Mouse (Mus musculus): ENCODE measurements around the gene Col6a6. TPM values are rescaled to one million over a fixed set of nuclear protein-coding genes. Genes with fewer than 3 reads are reported as not detected.
A peak's percentile ranks its signal among the peaks of the same experiment; 100 is the strongest.

Col6a6 gene
- polyA plus RNA-seq, 1 experiment from 2014 or later, result 1.3 TPM

DNA sequence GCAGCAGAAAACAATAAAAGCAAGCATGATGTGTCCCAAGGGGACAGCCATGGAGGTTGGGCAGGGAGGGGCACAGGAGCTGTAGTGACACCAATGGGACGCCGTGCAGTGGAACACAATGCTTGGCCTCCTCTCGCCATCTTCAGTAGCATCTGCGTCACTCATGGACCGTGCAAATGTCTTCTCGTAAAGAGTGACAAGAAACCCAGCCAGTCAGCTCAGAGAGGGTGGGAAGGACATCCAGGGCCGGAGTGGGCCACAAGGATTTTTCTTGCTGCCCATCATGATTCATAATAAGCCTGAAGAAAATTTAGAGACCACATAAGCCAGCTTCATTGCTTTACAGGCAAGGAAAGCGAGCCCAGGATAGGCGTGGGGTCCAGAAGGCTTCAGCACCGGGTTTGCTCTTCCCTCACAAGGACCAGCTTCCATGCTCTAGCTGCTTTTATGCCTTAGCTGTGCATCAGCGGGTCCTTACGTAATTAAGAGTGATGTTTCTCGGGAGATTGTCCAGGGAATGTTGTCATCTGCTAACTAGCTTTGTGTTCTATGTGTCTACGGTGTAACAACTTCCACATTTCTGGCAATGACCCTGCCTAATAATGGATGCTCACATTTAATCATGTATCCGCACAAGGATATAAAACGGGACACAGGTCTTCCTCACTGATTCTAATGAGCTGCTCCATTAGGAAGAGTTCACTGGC, 123.6 kb downstream of the Col6a6 start:
- Histone ChIP-seq H3K4me1 (replicated peaks; ENCODE audit: control insufficient read depth, insufficient read depth, low read length) (peaks cover 4% of the 10 kb centered on the region; the same call in 1 of the 2 replicates), H3K36me3 (ENCODE audit: control insufficient read depth, insufficient read depth, low read length) (no peaks in the 10 kb centered on the region), H3K4me3 (ENCODE audit: low read length) (no peak overlapping the region), H3K27me3 (ENCODE audit: control insufficient read depth, insufficient read depth, low read depth, low read length) (no peaks in the 10 kb centered on the region), H3K4me2 (ENCODE audit: low read depth, low read length) (no peak overlapping the region), H3K9ac (ENCODE audit: low read length) (no peak overlapping the region), H3K9me3 (ENCODE audit: control insufficient read depth, low read length) (no peaks in the 10 kb centered on the region), H3K27ac (ENCODE audit: low read length) (no peak overlapping the region)
- ATAC-seq (ENCODE audit: low read depth), result no peak
- 82% methylated on average over 16 of the region's 16 CpGs for WGBS

DNA sequence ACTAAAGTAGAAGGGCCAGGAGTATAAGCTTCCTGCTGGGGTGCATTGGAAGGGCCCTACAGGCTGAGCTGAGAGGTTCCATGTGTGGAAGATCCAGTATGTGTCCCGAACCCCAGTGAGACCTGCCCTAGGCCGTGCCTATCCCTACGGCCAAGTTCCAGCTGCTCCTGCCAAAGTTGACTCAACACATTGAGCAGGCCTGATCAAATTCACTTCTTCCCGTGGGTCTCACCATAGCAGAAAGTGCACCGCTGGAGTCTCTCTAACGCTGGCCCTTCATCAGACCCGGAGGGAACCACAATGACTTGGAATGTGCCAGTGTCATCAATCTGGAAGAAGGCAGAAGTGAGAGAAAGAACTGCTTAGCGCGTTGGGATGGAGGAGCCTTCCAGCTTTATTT, 126.0 kb downstream of the Col6a6 start:
- Histone ChIP-seq H3K9ac (ENCODE audit: low read length) (no peak overlapping the region), H3K4me1 (replicated peaks; ENCODE audit: control insufficient read depth, insufficient read depth, low read length) (peaks cover 19% of the 10 kb centered on the region), H3K27me3 (ENCODE audit: control insufficient read depth, insufficient read depth, low read depth, low read length) (no peaks in the 10 kb centered on the region), H3K36me3 (ENCODE audit: control insufficient read depth, insufficient read depth, low read length) (no peaks in the 10 kb centered on the region), H3K9me3 (ENCODE audit: control insufficient read depth, low read length) (no peaks in the 10 kb centered on the region), H3K27ac (ENCODE audit: low read length) (no peak overlapping the region), H3K4me3 (ENCODE audit: low read length) (no peak overlapping the region), H3K4me2 (ENCODE audit: low read depth, low read length) (no peak overlapping the region)
- peak; percentile 26 for ATAC-seq (ENCODE audit: low read depth)
- WGBS, result 47% methylated on average over 9 of the region's 9 CpGs

DNA sequence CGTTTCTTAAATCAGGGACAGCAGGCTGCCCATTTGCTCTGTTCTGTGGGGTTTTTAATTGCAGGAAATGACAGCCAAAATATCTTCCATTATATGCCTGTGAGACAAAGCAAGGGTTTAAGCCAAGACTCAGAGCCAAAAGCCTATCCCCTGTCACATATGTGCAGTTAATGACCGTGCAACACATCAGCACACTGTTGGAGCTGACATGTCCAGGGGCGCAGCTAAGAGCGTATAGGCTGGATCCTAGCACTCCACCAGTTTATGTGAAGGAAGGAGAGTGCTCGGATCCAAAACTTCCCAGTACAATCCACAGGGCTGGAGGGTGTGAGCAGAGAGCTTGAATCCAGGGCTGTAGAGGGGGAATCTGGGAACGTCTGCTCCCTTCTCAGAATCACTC, 127.3 kb downstream of the Col6a6 start:
- Histone ChIP-seq H3K4me1 (replicated peaks; ENCODE audit: control insufficient read depth, insufficient read depth, low read length) (peaks cover 21% of the 10 kb centered on the region), H3K27ac (ENCODE audit: low read length) (no peak overlapping the region), H3K4me3 (ENCODE audit: low read length) (no peak overlapping the region), H3K36me3 (ENCODE audit: control insufficient read depth, insufficient read depth, low read length) (no peaks in the 10 kb centered on the region), H3K9ac (ENCODE audit: low read length) (no peak overlapping the region), H3K9me3 (ENCODE audit: control insufficient read depth, low read length) (no peaks in the 10 kb centered on the region), H3K27me3 (ENCODE audit: control insufficient read depth, insufficient read depth, low read depth, low read length) (no peaks in the 10 kb centered on the region), H3K4me2 (ENCODE audit: low read depth, low read length) (no peak overlapping the region)
- ATAC-seq (ENCODE audit: low read depth), result 0 out of 2 replicates have a peak, but pooled peaks have one; percentile 23
- WGBS, result 67% methylated on average over 6 of the region's 6 CpGs

DNA sequence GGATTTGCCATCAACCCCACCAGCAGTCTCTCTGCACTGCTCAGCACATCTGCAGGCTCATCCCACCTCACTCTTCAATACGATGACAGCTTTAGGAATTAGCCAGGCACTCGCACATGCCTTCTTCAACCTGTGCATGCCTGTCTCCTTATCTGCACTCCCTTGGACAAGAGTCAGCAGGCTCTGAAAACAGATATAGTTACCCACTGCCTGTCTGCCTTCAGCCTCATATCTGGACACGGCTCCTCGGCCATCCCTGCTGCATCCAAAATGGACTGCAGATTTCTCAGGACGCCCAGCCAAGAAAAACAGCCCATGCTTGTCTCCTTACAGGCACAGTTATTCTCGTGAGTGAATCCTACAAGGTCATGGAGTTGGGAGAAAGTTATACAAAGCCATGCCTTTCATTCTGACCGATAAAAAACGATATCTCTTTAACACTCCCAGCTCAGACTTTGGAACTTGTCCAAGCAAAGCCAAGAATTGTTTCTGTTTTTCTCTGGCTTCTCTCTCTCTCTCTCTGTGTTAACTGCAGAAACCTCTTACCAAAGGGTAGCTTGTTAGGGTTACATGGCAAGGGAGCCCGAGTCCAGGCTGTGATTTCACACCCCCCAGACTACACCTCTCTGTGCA, 130.1 kb downstream of the Col6a6 start:
- no peak overlapping the region for H3K9ac ChIP-seq (ENCODE audit: low read length)
- H3K9me3 ChIP-seq (ENCODE audit: control insufficient read depth, low read length), result no peaks in the 10 kb centered on the region
- peak; percentile 78 for ATAC-seq (ENCODE audit: low read depth)
- H3K4me2 ChIP-seq (ENCODE audit: low read depth, low read length), result no peak overlapping the region
- no peaks in the 10 kb centered on the region for H3K36me3 ChIP-seq (ENCODE audit: control insufficient read depth, insufficient read depth, low read length)
- H3K27me3 ChIP-seq (ENCODE audit: control insufficient read depth, insufficient read depth, low read depth, low read length), result no peaks in the 10 kb centered on the region
- peaks cover 21% of the 10 kb centered on the region for H3K4me1 ChIP-seq (replicated peaks; ENCODE audit: control insufficient read depth, insufficient read depth, low read length)
- 36% methylated on average over 9 of the region's 9 CpGs for WGBS
- H3K27ac ChIP-seq (ENCODE audit: low read length), result peak overlapping the region; percentile 13; the same call in 1 of the 2 replicates
- no peak overlapping the region for H3K4me3 ChIP-seq (ENCODE audit: low read length)

DNA sequence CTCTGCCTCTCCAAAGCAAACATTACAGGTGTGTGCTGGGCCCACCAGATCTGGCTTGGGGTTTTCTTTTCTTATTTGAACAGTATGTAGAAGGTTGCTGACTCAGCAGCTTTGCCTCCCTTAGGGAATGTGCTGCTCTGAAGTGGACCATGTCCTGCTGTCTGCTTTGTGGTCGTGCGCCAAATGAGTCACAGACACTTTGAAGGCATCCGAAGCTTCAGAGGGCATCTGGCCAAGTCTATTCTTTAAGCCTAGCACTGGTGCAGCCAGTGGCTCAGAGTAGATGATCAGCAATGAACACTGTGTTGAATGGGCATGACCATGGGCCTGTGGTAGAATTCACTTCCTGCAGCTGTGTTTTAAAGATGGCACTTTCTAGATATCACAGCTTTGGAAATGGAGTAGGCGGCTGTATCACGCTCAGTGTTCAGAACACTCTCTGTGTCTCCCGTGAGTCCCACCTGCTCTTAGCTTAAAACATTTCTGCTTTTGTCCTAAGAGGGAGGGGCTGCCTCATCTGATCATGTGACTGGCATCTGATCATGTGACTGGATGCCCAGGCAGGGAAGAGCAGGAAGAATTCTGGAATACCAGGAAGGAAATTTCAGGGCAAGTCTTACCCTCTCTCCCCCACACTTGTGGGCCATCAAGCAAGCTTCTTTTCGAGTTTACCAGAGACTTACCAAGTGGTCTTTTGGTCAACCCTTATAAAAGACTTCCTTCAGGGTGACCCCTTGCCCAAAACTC, 131.0 kb downstream of the Col6a6 start:
- H3K4me2 ChIP-seq (ENCODE audit: low read depth, low read length), result no peak overlapping the region
- peak; percentile 15; the same call in 1 of the 2 replicates for ATAC-seq (ENCODE audit: low read depth)

DNA sequence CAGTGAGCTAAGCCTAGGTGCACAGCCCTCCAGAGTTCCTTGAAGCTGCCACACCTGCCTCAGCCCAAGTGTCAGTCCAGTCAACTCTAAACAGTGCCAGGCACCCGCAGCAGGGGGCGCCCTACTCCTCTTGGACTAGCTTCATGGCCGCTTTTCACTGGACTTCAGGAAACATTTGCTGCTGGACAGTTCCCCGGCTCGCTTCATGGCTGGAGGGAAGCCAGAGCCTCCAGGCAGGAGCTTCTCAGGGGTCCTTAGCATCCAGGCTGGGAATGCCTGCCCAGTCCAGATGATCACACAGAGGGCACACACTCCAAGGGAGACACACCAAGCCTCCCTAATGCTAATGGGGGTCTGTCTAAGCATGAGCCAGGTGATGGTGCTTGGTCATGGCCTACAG, 134.1 kb downstream of the Col6a6 start:
- H3K4me3 ChIP-seq (ENCODE audit: low read length), result no peak overlapping the region
- ATAC-seq (ENCODE audit: low read depth), result peak; percentile 52
- no peak overlapping the region for H3K9ac ChIP-seq (ENCODE audit: low read length)
- no peaks in the 10 kb centered on the region for H3K9me3 ChIP-seq (ENCODE audit: control insufficient read depth, low read length)
- H3K27me3 ChIP-seq (ENCODE audit: control insufficient read depth, insufficient read depth, low read depth, low read length), result no peaks in the 10 kb centered on the region
- no peak overlapping the region for H3K27ac ChIP-seq (ENCODE audit: low read length)
- H3K4me1 ChIP-seq (replicated peaks; ENCODE audit: control insufficient read depth, insufficient read depth, low read length), result peaks cover 16% of the 10 kb centered on the region
- H3K36me3 ChIP-seq (ENCODE audit: control insufficient read depth, insufficient read depth, low read length), result no peaks in the 10 kb centered on the region
- no peak overlapping the region for H3K4me2 ChIP-seq (ENCODE audit: low read depth, low read length)
- WGBS, result under 1% methylated on average over 5 of the region's 5 CpGs

More for the DNA sequence above, 131.0 kb downstream of the Col6a6 start:
- Histone ChIP-seq H3K4me3 (ENCODE audit: low read length) (no peak overlapping the region), H3K9ac (ENCODE audit: low read length) (no peak overlapping the region), H3K27ac (ENCODE audit: low read length) (no peak overlapping the region), H3K27me3 (ENCODE audit: control insufficient read depth, insufficient read depth, low read depth, low read length) (no peaks in the 10 kb centered on the region), H3K9me3 (ENCODE audit: control insufficient read depth, low read length) (no peaks in the 10 kb centered on the region), H3K36me3 (ENCODE audit: control insufficient read depth, insufficient read depth, low read length) (no peaks in the 10 kb centered on the region), H3K4me1 (replicated peaks; ENCODE audit: control insufficient read depth, insufficient read depth, low read length) (peaks cover 18% of the 10 kb centered on the region)
- 64% methylated on average over 7 of the region's 7 CpGs for WGBS

DNA sequence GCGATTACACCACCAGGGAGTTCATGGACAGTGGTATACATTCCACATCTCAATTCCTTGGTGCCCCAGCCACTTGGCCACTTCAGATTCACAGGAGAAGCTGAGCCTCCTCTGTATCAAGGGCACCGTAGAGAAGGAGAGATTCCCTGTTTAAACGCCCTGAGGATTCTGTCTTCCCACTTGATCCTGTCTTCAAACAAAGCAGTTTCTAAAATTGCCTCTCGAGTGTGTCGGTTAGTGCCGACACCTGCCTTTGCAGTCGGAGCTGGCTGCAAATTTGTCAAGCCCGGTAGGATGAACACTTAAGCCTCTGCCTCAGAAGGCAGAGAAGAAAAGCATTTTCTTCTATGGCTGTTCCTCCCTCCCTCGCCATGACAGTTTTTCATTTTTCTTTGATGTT, 134.9 kb downstream of the Col6a6 start:
- Histone ChIP-seq H3K9me3 (ENCODE audit: control insufficient read depth, low read length) (no peaks in the 10 kb centered on the region), H3K4me2 (ENCODE audit: low read depth, low read length) (no peak overlapping the region), H3K9ac (ENCODE audit: low read length) (no peak overlapping the region), H3K27ac (ENCODE audit: low read length) (no peak overlapping the region), H3K36me3 (ENCODE audit: control insufficient read depth, insufficient read depth, low read length) (no peaks in the 10 kb centered on the region), H3K4me3 (ENCODE audit: low read length) (no peak overlapping the region), H3K4me1 (replicated peaks; ENCODE audit: control insufficient read depth, insufficient read depth, low read length) (peaks cover 8% of the 10 kb centered on the region), H3K27me3 (ENCODE audit: control insufficient read depth, insufficient read depth, low read depth, low read length) (no peaks in the 10 kb centered on the region)
- ATAC-seq (ENCODE audit: low read depth), result no peak
- 57% methylated on average over 9 of the region's 9 CpGs for WGBS

DNA sequence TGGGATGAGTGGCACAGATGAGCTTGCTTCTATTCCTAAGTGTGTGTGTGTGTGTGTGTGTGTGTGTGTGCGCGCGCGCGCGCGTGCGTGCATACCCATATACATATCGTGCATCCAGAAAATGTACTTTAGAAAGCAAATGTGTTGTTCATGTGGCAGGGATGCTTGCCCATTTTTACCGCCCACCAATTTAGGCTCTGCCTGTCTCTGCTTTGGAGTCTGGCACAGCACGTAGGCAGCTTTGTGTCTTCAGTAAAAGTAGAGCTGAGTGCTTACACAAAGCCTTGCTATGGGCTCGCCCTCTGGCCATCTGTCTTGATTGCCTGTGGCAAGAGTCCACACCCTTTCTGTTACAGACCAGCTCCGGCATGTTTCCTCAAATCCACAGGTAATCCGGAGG, 135.5 kb downstream of the Col6a6 start:
- WGBS, result 83% methylated on average over 14 of the region's 14 CpGs
- H3K36me3 ChIP-seq (ENCODE audit: control insufficient read depth, insufficient read depth, low read length), result peaks cover 2% of the 10 kb centered on the region; the same call in 1 of the 2 replicates
- H3K9me3 ChIP-seq (ENCODE audit: control insufficient read depth, low read length), result no peaks in the 10 kb centered on the region
- H3K4me2 ChIP-seq (ENCODE audit: low read depth, low read length), result no peak overlapping the region
- H3K4me3 ChIP-seq (ENCODE audit: low read length), result no peak overlapping the region
- H3K4me1 ChIP-seq (replicated peaks; ENCODE audit: control insufficient read depth, insufficient read depth, low read length), result peaks cover 7% of the 10 kb centered on the region
- no peak overlapping the region for H3K9ac ChIP-seq (ENCODE audit: low read length)
- ATAC-seq (ENCODE audit: low read depth), result no peak
- H3K27me3 ChIP-seq (ENCODE audit: control insufficient read depth, insufficient read depth, low read depth, low read length), result no peaks in the 10 kb centered on the region
- no peak overlapping the region for H3K27ac ChIP-seq (ENCODE audit: low read length)

DNA sequence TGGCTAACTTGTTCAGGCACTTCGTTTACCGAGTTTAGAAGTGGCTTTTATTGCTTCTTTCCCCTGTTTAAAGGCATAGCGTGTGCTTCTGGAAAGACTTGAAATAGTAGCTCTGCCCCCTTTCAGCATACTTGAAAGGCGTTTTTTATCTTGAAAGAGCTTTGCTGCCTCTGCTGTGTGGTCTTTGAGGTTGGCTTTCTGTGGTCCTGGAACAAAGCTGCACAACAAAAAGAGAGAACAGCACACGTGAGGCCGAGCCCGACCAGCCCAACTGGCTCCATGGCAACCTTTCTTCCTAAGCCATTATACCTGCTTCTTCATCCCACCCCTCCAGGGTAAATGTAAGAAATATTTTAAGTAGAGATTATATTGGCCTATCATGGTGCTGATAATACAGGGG, 138.5 kb downstream of the Col6a6 start:
- Histone ChIP-seq H3K27me3 (ENCODE audit: control insufficient read depth, insufficient read depth, low read depth, low read length) (no peaks in the 10 kb centered on the region), H3K36me3 (ENCODE audit: control insufficient read depth, insufficient read depth, low read length) (peaks cover 23% of the 10 kb centered on the region), H3K9ac (ENCODE audit: low read length) (no peak overlapping the region), H3K9me3 (ENCODE audit: control insufficient read depth, low read length) (no peaks in the 10 kb centered on the region), H3K4me3 (ENCODE audit: low read length) (no peak overlapping the region), H3K27ac (ENCODE audit: low read length) (no peak overlapping the region), H3K4me2 (ENCODE audit: low read depth, low read length) (no peak overlapping the region), H3K4me1 (replicated peaks; ENCODE audit: control insufficient read depth, insufficient read depth, low read length) (no peaks in the 10 kb centered on the region)
- no peak for ATAC-seq (ENCODE audit: low read depth)
- 54% methylated on average over 7 of the region's 7 CpGs for WGBS
